Mouse (Mus musculus): Measurements from ENCODE around the gene Lamb1. TPM values are rescaled to one million over a fixed set of nuclear protein-coding genes. Genes with fewer than 3 reads are reported as not detected.

Lamb1 gene
- polyA plus RNA-seq, 1 experiment from 2014 or later: 4.9 TPM

GRCm38 (mm10) chr12:31283617-31284136, 18.6 kb downstream of the Lamb1 start:
- Histone ChIP-seq H3K4me1 (ENCODE audit: control insufficient read depth, insufficient read depth, low read length) (no peaks in the 10 kb centered on the region), H3K27ac (ENCODE audit: low read depth, low read length) (no peak overlapping the region), H3K4me3 (ENCODE audit: low read depth, low read length) (no peak overlapping the region), H3K9me3 (ENCODE audit: control insufficient read depth, low read length) (no peaks in the 10 kb centered on the region), H3K36me3 (ENCODE audit: control insufficient read depth, insufficient read depth, low read length) (no peaks in the 10 kb centered on the region; the same call in 1 of the 2 replicates), H3K9ac (replicated peaks; ENCODE audit: low read depth, low read length) (no peak overlapping the region), H3K4me2 (ENCODE audit: low read depth, low read length) (no peak overlapping the region), H3K27me3 (ENCODE audit: control insufficient read depth, insufficient read depth, low read length) (no peaks in the 10 kb centered on the region)
- no peak for ATAC-seq (ENCODE audit: low read depth)
- WGBS: 92% methylated on average over 4 of the region's 4 CpGs

DNA sequence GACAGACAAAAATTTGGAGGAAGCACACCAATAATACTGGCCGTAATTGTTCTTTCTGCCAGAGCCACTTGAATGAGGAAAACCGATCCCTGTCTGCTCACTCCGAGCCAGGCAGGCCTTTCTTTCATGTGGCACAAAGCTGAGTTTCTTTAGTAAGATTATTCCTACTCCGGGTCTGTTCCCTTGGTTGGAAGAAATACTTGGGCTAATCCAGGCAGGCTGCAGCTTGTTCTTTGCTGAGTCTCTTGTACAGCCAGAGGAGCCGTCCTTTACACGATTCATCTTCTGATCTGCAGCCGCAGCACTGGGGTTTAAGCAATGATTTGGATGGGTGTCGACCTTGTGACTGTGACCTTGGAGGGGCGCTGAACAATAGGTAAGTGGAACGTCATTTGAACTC, 24.0 kb downstream of the Lamb1 start:
- no peaks in the 10 kb centered on the region for H3K27me3 ChIP-seq (ENCODE audit: control insufficient read depth, insufficient read depth, low read length)
- H3K9me3 ChIP-seq (ENCODE audit: control insufficient read depth, low read length): no peaks in the 10 kb centered on the region
- H3K9ac ChIP-seq (replicated peaks; ENCODE audit: low read depth, low read length): no peak overlapping the region
- H3K4me3 ChIP-seq (ENCODE audit: low read depth, low read length): no peak overlapping the region
- H3K36me3 ChIP-seq (ENCODE audit: control insufficient read depth, insufficient read depth, low read length): no peaks in the 10 kb centered on the region; the same call in 1 of the 2 replicates
- H3K4me2 ChIP-seq (ENCODE audit: low read depth, low read length): no peak overlapping the region
- no peak for ATAC-seq (ENCODE audit: low read depth)
- 90% methylated on average over 10 of the region's 10 CpGs for WGBS
- no peak overlapping the region for H3K27ac ChIP-seq (ENCODE audit: low read depth, low read length)
- H3K4me1 ChIP-seq (ENCODE audit: control insufficient read depth, insufficient read depth, low read length): no peaks in the 10 kb centered on the region

GRCm38 (mm10) chr12:31290951-31291350, 25.9 kb downstream of the Lamb1 start:
- H3K27me3 ChIP-seq (ENCODE audit: control insufficient read depth, insufficient read depth, low read length): no peaks in the 10 kb centered on the region
- no peak for ATAC-seq (ENCODE audit: low read depth)
- H3K27ac ChIP-seq (ENCODE audit: low read depth, low read length): no peak overlapping the region
- 72% methylated on average over 3 of the region's 3 CpGs for WGBS
- no peak overlapping the region for H3K4me3 ChIP-seq (ENCODE audit: low read depth, low read length)
- H3K9me3 ChIP-seq (ENCODE audit: control insufficient read depth, low read length): no peaks in the 10 kb centered on the region
- no peaks in the 10 kb centered on the region for H3K4me1 ChIP-seq (ENCODE audit: control insufficient read depth, insufficient read depth, low read length)
- H3K4me2 ChIP-seq (ENCODE audit: low read depth, low read length): no peak overlapping the region
- no peak overlapping the region for H3K9ac ChIP-seq (replicated peaks; ENCODE audit: low read depth, low read length)
- no peaks in the 10 kb centered on the region; the same call in 1 of the 2 replicates for H3K36me3 ChIP-seq (ENCODE audit: control insufficient read depth, insufficient read depth, low read length)

DNA sequence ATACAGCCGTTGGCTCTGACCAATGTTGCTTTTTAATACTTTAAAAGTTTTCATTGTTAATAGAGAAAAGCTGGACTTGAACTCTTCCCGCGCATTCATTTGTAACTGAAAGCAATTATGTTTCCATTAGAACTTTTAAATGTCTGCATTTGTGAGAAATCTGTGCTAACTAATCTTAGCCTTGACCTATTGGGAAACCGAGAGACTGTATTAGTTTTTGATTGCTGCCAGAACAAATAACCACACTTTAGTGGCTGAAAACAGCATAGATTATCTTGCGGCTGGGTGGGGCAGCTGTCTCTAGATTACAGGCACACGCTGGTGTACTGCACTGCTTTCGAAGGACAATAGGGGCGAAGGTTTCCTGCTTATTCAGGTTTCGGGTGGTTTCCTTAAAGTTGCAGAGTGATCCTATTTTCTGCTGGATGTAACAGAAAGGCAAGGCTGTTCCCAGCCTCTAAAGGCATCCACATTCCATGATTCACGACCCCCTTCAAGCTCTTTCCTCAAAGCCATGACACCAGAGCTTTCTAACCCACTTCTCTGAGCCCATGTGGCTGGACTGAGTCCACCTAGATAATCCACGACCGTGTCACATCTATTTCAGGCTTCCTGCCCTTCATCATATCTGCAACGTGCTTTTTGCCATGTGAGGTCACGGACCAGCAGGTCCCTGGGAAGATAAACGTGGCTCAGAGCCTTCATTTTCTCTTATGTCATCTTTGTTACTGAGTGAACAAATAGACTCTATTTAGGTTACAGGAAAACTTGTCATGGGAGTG, 28.5 kb downstream of the Lamb1 start:
- Histone ChIP-seq H3K4me2 (ENCODE audit: low read depth, low read length) (no peak overlapping the region), H3K36me3 (ENCODE audit: control insufficient read depth, insufficient read depth, low read length) (no peaks in the 10 kb centered on the region; the same call in 1 of the 2 replicates), H3K9ac (replicated peaks; ENCODE audit: low read depth, low read length) (no peak overlapping the region), H3K27me3 (ENCODE audit: control insufficient read depth, insufficient read depth, low read length) (no peaks in the 10 kb centered on the region), H3K4me1 (ENCODE audit: control insufficient read depth, insufficient read depth, low read length) (no peaks in the 10 kb centered on the region), H3K9me3 (ENCODE audit: control insufficient read depth, low read length) (no peaks in the 10 kb centered on the region), H3K27ac (ENCODE audit: low read depth, low read length) (no peak overlapping the region), H3K4me3 (ENCODE audit: low read depth, low read length) (no peak overlapping the region)
- ATAC-seq (ENCODE audit: low read depth): no peak
- 75% methylated on average over 15 of the region's 15 CpGs for WGBS

DNA sequence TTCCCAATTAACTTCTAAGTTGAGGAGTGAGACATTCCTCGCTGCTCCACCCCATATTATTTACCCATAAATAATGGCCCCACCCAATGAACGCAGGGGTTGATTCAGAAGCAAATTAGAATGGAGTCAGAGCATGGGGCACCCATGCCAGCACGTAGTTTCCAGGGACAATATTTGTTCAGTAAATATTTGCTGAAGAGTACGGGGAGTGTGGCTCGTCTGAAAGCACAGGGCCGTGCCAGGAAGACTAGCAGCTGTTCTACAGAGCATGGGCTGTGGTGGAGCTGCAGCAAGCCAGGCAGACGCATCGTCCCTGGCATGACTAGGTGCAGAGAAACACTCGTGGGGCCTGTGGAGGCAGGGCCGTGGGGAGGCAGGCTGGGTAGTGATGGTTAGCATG, 29.5 kb downstream of the Lamb1 start:
- H3K36me3 ChIP-seq (ENCODE audit: control insufficient read depth, insufficient read depth, low read length): no peaks in the 10 kb centered on the region; the same call in 1 of the 2 replicates
- no peak overlapping the region for H3K4me2 ChIP-seq (ENCODE audit: low read depth, low read length)
- H3K9me3 ChIP-seq (ENCODE audit: control insufficient read depth, low read length): no peaks in the 10 kb centered on the region
- no peak overlapping the region for H3K9ac ChIP-seq (replicated peaks; ENCODE audit: low read depth, low read length)
- WGBS: 60% methylated on average over 10 of the region's 10 CpGs
- no peaks in the 10 kb centered on the region for H3K4me1 ChIP-seq (ENCODE audit: control insufficient read depth, insufficient read depth, low read length)
- no peak overlapping the region for H3K27ac ChIP-seq (ENCODE audit: low read depth, low read length)
- no peaks in the 10 kb centered on the region for H3K27me3 ChIP-seq (ENCODE audit: control insufficient read depth, insufficient read depth, low read length)
- no peak overlapping the region for H3K4me3 ChIP-seq (ENCODE audit: low read depth, low read length)
- no peak for ATAC-seq (ENCODE audit: low read depth)

DNA sequence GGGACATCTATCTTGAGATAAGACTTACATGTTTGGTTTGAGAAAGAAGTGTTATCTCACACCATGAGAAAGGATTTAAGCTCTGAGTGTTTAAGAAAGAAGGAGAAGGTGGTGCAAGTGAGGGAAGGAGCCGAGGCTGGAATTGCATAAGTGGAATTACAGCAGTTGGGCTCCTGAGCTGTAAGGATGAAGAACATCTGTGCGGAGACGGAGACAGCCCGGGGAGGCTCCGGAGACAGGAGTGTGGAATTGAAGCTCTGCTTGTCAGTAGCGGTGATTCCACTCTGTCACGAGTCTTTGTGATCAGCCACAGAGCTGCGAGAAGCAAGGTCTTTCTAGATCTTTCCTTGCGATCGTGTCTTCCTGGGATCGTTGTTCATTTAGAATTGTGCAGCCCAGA, 30.0 kb downstream of the Lamb1 start:
- no peak for ATAC-seq (ENCODE audit: low read depth)
- H3K27ac ChIP-seq (ENCODE audit: low read depth, low read length): no peak overlapping the region
- H3K36me3 ChIP-seq (ENCODE audit: control insufficient read depth, insufficient read depth, low read length): no peaks in the 10 kb centered on the region
- no peak overlapping the region for H3K9ac ChIP-seq (replicated peaks; ENCODE audit: low read depth, low read length)
- no peaks in the 10 kb centered on the region for H3K27me3 ChIP-seq (ENCODE audit: control insufficient read depth, insufficient read depth, low read length)
- no peaks in the 10 kb centered on the region for H3K9me3 ChIP-seq (ENCODE audit: control insufficient read depth, low read length)
- no peak overlapping the region for H3K4me2 ChIP-seq (ENCODE audit: low read depth, low read length)
- H3K4me1 ChIP-seq (ENCODE audit: control insufficient read depth, insufficient read depth, low read length): no peaks in the 10 kb centered on the region
- no peak overlapping the region for H3K4me3 ChIP-seq (ENCODE audit: low read depth, low read length)
- 86% methylated on average over 11 of the region's 11 CpGs for WGBS

DNA sequence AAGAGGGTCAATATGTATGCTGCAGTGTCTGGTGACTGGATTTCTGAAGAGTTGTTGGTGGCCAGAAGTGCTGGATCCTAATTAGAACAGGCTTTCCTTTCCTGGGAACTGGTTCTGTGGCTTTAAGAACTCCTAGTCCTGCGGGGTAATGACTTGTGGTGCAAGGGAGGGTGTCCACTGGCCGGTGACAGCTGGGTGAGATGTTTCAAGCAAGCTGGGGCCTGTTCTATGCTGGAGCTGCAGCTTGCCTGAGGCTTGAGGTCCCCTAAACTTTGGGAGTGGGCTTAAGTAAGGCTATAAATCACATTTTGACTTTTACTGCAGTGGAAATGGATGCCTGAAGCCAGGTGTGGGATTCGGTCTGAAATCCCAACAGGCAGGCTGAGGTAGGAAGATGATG, 30.5 kb downstream of the Lamb1 start:
- H3K36me3 ChIP-seq (ENCODE audit: control insufficient read depth, insufficient read depth, low read length): no peaks in the 10 kb centered on the region
- no peaks in the 10 kb centered on the region for H3K27me3 ChIP-seq (ENCODE audit: control insufficient read depth, insufficient read depth, low read length)
- ATAC-seq (ENCODE audit: low read depth): no peak
- no peaks in the 10 kb centered on the region for H3K4me1 ChIP-seq (ENCODE audit: control insufficient read depth, insufficient read depth, low read length)
- no peaks in the 10 kb centered on the region for H3K9me3 ChIP-seq (ENCODE audit: control insufficient read depth, low read length)
- H3K27ac ChIP-seq (ENCODE audit: low read depth, low read length): no peak overlapping the region
- WGBS: 50% methylated on average over 3 of the region's 3 CpGs
- no peak overlapping the region for H3K9ac ChIP-seq (replicated peaks; ENCODE audit: low read depth, low read length)
- no peak overlapping the region for H3K4me2 ChIP-seq (ENCODE audit: low read depth, low read length)
- no peak overlapping the region for H3K4me3 ChIP-seq (ENCODE audit: low read depth, low read length)

- Histone ChIP-seq H3K36me3 (ENCODE audit: control insufficient read depth, insufficient read depth, low read length) (no peaks in the 10 kb centered on the region), H3K4me1 (ENCODE audit: control insufficient read depth, insufficient read depth, low read length) (no peaks in the 10 kb centered on the region), H3K27ac (ENCODE audit: low read depth, low read length) (no peak overlapping the region), H3K4me2 (ENCODE audit: low read depth, low read length) (no peak overlapping the region), H3K4me3 (ENCODE audit: low read depth, low read length) (no peak overlapping the region), H3K9ac (replicated peaks; ENCODE audit: low read depth, low read length) (no peak overlapping the region), H3K9me3 (ENCODE audit: control insufficient read depth, low read length) (no peaks in the 10 kb centered on the region), H3K27me3 (ENCODE audit: control insufficient read depth, insufficient read depth, low read length) (no peaks in the 10 kb centered on the region)
- 89% methylated on average over 4 of the region's 4 CpGs for WGBS
- ATAC-seq (ENCODE audit: low read depth): no peak
Measured at GRCm38 (mm10) chr12:31296097-31296496, 31.1 kb downstream of the Lamb1 start.

GRCm38 (mm10) chr12:31298122-31298521, 33.1 kb downstream of the Lamb1 start:
- Histone ChIP-seq H3K27me3 (ENCODE audit: control insufficient read depth, insufficient read depth, low read length) (no peaks in the 10 kb centered on the region), H3K9me3 (ENCODE audit: control insufficient read depth, low read length) (no peaks in the 10 kb centered on the region), H3K27ac (ENCODE audit: low read depth, low read length) (no peak overlapping the region), H3K9ac (replicated peaks; ENCODE audit: low read depth, low read length) (no peak overlapping the region), H3K4me3 (ENCODE audit: low read depth, low read length) (no peak overlapping the region), H3K36me3 (ENCODE audit: control insufficient read depth, insufficient read depth, low read length) (no peaks in the 10 kb centered on the region), H3K4me1 (ENCODE audit: control insufficient read depth, insufficient read depth, low read length) (no peaks in the 10 kb centered on the region), H3K4me2 (ENCODE audit: low read depth, low read length) (no peak overlapping the region)
- 91% methylated on average over 4 of the region's 4 CpGs for WGBS
- ATAC-seq (ENCODE audit: low read depth): no peak
